Mouse (Mus musculus): ENCODE data around the gene Rpp25l. TPM values are rescaled to one million over a fixed set of nuclear protein-coding genes. Genes with fewer than 3 reads are reported as not detected.
"Not testable (repeated sequence)": the region's sequence is repeated elsewhere in the genome, so short reads cannot be mapped to it uniquely, and the experiment has no call there.

The Rpp25l gene
- total RNA-seq, 2 experiments from 2014 or later = 32.5 to 37.1 TPM

DNA sequence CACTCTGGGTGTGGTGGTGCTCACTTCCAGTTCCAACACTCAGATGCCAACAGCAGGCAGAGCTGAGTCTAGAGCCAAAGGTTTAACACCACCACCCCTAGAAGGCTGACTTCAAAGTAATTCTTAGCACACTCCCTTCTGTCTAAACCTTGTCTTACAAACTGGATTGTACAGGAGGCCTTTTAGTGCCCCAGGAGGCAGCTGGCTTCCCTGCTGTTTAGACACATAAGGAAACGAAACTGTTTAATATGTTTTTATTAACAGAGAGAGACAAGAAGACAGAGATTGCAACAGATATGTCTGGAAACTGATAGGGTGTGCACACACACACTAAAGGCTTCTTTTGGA lies 24.9 kb upstream of the Rpp25l start:
- DNase-seq (ENCODE audit: low spot score in 2 of 2) = no peak

DNA sequence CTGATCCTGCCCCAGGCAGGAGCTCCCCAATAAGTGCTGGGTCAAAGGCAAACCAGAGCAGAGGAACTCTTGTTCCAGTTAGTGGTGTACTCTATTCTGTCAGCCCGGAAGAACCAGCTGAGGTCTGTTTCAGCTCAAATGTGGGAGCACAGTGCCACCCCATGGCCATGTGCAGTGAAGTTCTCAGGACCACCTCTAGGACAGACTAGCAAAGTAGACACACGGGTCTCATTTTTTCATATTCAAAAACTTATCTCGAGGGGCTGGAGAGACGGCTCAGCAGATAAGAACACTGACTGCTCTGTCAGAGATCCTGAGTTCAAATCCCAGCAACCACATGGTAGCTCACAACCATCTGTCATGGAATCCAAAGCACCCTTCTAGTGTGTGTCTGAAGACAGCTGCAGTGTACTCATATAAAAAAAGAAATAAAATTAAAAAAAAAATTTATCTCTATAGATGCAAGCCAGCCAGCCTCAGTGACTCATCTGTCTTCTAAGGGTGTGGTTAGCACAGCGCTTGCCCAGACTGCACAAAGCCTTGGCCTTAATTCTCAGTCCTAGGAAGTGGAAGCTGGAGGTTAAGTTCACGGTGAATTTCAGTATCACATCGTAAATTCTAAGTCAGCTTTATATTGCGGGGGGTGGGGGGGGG lies 24.4 kb upstream of the Rpp25l start:
- DNase-seq (ENCODE audit: low spot score in 2 of 2) = peak; percentile 71 to 76

DNA sequence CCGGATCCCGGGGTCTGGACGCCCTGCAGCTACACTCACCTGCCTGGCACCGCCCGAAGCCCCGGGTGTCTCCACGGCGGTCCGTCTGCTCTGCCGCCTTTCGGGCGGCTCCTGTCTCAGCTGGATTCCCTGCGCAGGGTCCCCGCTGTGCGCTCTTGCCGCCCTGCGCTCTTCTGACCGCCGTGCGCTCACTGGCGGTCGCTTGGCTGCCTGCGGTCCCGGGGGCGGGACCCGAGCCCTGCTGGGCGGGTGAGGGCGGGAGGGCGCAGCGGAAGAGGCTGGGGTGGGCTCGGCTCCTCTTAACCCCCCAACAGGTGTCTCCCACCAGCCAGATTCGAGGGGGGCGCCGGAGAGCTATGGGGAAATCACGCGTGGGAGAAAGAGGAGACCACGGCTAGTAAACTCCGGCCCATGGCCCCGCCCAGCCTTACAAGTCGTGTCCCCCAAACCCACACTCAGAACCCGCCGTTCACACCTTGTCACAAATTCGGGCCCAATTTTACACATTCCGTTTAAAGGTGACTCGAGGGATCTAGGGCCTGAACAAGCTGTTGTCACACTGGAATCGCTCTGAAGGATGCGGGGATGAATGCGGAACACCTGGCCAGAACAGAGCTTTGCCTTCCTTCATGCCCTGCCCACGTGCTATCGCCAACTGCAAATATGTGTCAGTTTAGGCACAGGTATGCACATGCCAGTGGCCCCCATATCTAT lies 17.9 kb upstream of the Rpp25l start, which contains the start of gene Arid3c:
Gene Arid3c (minus strand): TSS at position 91 of the 714 bp plus-strand sequence.
- DNase-seq (ENCODE audit: low spot score in 2 of 2) = no peak

DNA sequence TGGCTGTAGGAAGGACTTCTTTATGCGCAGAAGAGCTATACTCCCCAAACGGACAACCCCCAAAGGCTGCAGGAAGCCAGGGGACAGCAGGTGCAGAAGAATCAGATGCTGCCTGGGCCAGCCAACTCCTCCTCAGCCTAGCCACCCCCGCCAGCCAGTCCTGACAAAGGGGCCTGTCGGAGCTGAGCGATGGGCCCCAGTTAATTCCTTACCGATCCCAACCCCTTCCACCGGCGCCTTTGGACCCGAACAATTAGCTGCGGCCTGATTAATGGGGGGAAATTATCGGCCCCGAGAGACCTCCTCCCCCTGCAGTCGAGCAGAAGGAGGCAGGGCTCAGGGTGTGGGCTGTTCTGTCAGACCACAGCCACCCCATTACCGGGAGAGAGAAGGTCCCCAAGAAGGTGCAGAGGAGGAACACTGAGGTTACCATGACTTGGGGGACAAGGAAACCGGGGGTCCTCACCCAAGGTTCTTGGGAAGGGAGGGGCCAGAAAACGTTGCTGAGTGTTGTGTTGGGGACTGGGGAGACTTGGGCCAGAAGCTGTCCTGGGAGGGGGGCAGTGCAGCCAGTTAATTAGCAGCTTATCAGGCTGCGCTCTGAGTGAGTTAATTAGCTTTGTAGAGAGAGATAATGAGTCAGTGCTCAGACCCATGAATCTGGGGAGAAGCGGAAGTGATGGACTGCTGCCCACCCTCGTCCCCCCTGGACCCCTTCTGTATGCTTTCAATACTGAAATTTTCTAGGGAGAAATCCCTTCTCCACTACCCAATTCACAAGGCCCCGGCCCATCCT lies 13.7 kb upstream of the Rpp25l start:
- no peak for DNase-seq (ENCODE audit: low spot score in 2 of 2)

DNA sequence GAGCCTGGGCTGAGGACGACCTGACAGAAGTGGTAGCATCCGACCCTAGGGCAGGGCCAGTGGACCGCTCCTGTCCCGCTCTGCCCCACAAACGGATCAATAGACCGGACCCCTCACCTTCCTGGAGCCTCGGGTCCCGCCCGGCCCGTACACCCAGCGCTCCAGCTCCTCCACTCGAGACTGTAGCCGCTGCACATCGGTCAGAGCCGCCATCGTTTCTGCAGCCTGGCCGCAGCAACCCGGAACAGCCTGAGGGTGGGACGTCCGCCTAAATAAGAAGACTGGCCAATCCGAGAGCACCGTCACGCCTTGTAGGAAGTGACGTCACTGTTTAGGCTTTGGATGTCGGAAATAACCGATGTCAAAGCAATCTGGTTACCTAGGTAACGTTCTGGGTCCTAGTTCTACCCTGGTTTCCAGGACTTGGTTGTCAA lies 9.6 kb upstream of the Rpp25l start, which contains the start of gene Dctn3:
Gene Dctn3 (minus strand): TSS at position 253 of the 434 bp plus-strand sequence.
- DNase-seq (ENCODE audit: low spot score in 2 of 2) = peak; percentile 85 to 92

DNA sequence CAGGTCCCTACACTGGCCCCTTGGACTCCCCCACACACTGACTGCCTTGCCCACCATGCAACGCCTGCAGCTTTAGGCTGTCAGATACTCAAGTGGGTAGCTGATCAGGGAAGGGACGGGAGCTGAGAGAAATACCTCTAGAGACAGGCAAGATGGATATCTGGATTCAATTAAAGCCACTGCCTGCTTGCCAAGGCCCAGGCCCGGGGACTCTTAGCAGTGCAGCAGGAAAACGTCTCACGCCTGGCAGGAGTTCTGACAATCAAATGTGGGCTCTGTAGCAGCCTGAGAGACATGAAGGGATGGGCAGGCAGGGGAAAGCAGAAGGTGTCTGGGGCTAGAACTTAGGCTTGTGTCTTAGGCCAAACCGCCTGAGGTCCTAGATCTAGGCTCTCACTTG lies 3.5 kb upstream of the Rpp25l start:
- DNase-seq (ENCODE audit: low spot score in 2 of 2) = no peak

DNA sequence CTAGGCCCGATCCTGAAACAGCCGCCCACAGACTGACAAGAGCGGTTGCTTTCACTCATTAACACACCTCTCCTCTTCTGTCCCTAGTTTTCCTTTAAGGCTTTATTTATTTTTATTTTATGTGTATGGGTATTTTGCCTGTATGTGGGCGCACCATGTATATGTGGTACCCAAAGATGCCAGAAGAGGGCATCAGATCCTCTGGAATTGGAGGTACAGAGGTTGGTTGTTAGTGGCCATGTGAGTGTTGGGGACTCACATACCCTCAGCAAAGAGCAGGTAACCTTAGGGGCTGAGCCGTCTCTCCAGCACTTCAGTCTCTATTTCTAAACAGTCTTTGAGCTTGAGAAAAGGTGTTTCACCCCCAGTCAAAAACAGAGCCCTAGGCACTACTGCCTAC lies 2.3 kb upstream of the Rpp25l start:
- peak in 1 of 2 experiments; percentile 72 for DNase-seq (ENCODE audit: low spot score in 2 of 2)

DNA sequence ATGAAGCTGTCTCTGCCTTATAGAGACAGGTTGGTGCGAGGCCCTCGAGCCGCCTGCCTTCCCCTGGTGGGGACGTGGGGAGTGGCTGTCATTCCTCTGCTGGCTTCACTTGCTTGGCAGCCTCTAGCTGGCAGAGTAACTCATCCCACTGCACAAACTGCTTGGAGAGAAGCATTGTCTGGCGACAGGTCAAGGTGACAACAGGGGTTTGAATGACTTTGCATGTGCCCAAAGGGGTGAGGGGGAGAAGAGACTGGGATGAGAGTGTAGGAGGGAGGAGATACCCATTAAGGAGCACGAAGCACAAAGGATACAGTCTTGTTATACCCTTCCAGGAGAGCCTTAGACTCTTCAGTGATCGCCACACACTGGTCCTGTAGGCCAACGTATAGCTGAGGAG lies 1.7 kb upstream of the Rpp25l start:
- DNase-seq (ENCODE audit: low spot score in 2 of 2) = no peak

DNA sequence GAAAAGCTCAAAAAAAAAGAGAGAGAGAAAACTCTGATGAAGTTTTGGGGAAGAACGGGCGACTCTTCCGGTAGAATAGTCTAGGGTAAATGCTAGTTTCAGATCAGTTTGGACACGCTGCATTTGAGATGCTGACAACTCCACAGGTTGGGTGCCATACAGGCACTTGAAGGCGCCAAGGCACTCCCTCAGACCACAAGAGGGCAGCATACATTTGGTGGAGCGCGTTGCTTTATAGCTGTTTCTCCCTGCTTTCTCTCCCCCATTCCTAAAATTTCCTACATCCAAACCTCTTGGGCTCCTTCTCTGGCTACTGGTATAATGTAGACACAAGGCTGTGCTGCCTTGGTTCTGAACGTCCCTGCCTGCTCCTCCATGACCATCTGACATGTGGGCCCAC lies 942 bp upstream of the Rpp25l start:
- DNase-seq (ENCODE audit: low spot score in 2 of 2) = peak; percentile 76 to 80

DNA sequence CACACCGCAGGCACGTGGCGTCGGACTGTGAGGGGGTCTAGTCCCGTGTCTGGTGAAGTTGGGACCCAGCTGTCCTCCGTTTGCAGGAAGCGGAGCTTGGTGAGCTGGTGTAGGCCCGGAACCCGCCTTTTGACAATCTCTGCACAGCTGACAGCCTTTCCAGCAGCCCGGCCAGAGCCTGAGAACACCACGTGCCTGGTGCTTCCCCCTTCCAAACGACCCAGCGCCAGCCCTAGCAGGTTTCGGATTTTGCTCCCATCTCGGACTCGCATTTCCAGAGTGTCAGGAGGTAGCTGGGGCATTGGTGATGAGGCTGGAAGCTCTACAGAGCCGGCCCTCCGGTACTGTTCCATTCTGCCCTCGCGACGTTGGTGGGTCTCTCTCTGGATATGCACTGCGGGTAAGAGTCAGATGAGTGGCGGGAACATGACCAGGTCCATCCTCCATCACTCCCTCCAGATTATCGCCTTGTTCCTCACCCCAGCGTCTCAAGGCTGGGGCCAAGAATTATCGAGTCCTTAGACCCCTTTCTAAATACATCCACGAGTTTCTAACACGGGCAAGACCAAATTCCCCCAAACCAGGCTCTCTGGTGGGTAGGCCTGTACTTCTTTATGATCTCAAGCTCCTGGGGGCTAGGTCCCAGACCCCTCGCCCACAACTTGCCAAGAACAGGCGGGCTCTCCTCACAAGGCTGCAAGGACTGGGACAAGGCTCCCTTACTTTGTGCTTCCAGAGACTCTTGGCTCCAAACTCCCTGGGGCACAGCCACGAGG lies 725 bp downstream of the Rpp25l start:
- no peak for DNase-seq (ENCODE audit: low spot score in 2 of 2)

DNA sequence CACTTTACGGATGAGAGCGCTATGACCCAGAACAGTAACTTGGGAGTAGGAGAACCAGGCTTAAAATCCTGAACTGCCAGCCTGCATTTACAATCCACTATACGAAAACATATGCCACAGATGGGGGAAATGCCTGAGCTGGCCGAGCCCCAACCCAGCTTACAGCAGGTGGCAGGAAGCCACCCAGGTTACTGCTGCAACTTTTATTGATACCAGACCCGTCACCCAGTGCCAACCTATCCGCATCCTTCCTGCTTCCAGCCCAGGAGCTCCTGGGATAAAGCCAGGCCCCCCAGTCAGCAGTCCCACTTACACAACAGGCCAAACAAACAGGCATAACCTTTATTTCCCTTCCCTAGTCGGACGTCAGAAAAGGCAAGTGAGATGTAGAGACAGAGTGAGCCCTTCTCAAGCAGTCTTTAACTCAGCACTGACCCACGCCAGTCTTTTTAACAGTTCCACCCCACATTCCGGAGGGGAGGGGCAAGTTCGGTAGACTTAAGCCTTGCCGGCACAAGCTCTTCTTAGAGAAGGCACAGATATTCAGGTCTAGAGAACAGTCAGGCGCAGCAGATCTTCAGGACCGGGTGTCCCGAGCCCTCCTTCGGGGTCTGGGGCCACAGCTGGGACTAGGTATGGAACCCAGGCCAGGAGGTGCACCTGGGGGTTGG lies 1.5 kb downstream of the Rpp25l start:
- DNase-seq (ENCODE audit: low spot score in 2 of 2) = no peak

DNA sequence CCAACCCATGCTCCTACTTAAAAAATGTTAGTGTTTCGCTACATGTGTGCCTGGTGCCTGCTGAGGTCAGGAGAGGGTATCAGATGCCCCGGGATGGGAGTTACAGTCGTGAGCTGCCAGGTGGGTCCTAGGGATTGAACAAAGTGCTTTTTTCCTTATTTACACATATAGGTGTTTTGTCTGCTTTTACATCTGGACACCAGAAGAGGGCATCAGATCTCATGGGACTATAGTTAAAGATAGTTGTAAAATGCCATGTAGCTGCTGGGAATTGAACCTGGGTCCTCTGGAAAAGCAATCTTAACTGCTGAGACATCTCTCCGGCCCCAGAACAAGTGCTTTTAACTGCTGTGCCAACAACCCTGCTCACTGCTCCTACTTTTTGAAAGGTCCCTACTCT lies 3.1 kb downstream of the Rpp25l start:
- DNase-seq (ENCODE audit: low spot score in 2 of 2) = no peak

DNA sequence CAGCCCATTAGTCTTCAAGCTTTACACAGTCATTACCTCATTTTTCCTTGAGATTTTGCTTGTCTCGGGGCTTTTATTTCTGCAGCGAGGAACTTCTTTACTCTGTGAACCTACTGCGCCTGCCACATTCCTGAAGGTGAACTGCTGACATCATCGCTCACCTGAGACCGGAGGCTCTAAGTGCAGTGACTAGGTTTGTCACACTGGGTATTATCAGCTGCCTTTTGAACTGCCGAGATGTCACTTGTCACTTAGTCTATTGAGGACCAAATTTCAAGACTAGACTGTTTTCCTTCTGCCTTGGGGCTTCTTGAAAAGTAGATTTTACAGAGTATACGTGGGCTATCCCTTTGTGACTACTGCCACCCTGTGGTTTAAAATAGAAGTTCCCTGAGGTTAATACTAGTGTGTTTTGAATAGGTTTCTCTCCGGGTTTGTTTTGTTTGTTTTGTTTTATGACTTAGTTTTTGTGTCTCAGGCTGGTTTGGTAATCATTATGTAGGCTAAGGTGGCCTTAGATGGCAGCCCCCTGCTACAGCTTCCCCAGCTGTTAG lies 5.1 kb downstream of the Rpp25l start:
- DNase-seq (ENCODE audit: low spot score in 2 of 2) = no peak

DNA sequence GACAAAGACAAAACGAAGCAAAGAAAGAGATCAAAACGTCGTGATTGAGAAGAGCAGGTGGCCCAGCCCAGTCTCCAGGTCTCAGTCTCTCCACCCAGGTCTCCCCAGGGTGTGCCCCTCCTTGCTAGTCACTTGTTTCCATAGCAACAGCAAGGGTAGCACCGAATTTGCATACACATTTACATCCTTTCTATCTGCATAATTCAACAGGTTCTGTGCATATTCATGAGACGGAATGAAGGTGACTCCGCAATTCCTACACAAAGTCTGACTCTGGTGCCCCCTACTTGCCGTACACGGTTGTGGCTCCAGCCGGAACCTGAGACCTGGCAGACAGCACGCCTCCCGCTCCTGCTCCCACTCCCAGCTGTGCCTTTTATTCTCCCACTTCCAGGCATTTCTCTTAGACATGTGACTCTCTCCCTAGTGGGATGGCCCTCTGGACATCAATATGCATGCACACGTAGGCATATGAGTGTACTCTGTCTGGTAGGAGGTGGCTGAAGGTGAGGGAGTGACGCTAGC lies 6.3 kb downstream of the Rpp25l start:
- peak; percentile 78 to 84 for DNase-seq (ENCODE audit: low spot score in 2 of 2)

DNA sequence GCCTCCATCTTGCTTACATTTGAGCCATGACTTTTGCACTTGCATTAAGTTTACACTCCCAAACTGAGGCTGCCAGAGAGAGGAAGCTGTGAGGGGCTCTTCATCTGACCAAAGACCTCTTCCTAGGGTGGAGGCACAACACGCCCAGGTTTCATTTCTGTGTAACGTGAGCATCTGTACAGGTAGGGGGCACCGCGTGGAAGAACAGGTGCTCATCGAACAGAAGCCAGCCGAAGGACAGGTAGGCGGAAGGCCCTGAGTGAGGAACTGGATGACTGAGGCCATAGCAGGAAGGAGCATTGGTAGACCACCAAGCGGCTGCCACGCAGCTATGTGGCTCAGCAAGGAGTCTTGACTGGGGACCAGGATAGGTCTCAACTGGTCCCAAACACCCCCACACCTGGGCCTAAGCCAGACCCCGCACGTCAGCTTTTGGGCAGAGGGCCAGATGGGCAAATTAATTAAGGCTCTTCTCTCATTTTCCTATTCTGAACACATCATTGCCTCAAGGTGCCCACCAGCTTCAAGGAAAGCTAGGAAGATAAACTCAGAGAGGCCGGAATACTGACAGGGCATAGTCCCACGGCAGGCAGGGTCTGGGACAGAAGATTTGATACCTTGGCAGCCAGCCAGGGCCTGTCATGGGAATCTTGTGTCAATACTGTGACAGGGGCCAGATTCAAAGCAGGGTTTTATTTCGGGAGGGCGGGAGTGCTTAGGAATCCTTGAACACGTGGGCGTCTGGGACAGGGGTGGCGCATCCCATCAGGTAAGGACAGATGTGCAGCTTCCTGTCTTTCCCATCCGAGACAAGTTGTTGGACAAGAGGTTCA lies 7.2 kb downstream of the Rpp25l start:
- DNase-seq (ENCODE audit: low spot score in 2 of 2) = no peak

DNA sequence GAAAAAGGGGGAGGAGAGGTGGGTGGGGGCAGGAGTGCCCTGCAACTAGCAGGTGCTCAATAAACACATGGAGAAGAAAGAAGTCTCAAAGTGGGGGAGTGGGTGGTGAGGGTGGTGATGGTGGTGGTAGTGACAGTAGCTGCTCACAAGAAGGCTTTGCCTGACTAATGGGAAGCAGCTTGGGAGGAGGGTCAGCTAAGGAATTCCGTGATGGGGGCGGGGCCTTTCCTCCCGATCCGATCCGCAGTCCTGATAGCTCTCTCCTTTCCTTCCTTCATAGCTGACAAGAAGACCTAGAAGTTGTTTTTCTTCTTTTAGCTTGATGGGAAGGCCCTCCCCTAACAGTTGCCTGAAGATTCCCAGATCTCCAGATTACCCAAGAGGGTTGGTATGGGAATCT lies 8.7 kb downstream of the Rpp25l start:
- no peak for DNase-seq (ENCODE audit: low spot score in 2 of 2)

DNA sequence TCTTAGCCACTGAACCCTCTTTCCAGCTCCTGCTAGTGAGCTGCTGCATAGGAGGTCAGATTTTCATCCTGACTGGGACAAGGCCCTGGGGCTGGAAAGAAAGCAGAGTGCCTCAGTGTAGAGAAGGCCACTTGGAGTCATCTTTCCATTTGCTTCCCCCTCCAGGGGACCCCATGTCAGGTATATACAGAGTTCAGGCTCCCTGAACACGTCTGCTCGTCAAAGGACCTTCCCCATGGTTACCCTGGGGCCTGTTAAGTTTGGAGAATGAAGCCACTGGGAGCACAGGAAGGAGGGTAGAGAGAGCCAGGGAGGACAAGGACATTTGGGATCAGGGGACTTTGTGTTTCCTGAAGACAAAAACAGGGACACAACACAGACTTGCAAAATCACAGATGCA lies 11.1 kb downstream of the Rpp25l start:
- DNase-seq (ENCODE audit: low spot score in 2 of 2) = not testable (repeated sequence)

DNA sequence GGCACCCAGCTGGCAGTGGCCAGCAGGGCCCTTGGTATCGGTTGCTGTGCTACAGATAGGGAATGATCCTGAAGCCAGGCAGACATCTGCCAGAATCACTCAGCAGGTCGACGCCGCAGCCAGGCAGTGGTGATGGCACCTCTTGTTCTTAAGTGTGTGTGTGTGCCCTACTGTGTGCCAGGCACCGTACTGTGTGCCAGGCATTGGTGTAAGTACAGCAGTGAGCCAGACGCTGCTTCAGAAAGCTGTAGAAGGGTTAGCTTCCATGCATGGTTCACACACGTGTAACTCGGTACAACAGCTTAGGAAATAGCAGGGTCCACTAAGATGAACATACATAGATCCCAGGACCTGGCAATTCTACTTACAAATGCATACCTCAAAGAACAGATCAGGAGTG lies 13.1 kb downstream of the Rpp25l start:
- not testable (repeated sequence) for DNase-seq (ENCODE audit: low spot score in 2 of 2)

DNA sequence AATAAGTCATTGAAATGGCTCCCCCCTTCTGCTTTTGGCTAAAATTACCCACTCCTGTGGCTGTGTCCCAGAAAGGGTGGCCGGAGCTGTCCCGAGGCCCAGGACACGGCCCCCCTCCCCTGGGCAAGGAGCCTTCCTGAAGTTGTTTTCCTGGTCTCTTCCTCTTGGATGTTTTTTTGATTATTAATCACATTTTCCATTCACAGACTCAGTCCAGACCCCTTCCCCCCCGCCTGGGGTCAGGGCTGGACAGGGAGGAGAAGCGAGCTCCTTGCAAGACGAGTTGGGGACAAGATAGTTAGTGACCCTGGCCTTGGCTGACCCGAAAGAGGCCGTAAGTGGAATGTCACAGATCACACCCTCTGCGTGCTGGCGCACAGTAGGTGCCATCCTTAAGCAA lies 13.6 kb downstream of the Rpp25l start, which contains the start of gene Il11ra1:
Gene Il11ra1 (plus strand): TSS at position 207 of the 400 bp plus-strand sequence.
- not testable (repeated sequence) for DNase-seq (ENCODE audit: low spot score in 2 of 2)

Data from left cerebral cortex, adult 18-20 months (tissue).